Mouse (Mus musculus): ENCODE measurements around the gene Gm10490.

DNA sequence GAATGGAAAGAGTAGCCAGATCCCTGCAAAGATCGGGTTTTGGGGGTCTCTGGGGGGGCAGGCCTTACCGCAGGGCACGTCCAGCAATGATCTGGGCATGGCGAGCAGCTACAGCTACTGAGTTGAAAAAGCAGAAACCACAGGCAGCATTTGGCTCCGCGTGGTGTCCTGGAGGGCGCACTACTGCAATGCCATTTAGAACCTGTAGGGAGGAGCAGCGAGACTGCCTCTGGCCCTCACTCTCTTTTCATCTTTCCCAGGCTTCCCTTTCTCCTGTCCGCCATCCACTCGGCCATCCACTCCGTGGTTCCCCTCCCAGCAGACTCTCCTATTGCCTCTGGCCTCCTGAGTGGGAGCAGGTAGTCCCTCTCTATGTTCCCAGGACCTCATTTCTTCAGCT lies 27.5 kb downstream of the Gm10490 start:
- TF ChIP-seq CTCF (IDR thresholded peaks at IDR 0.05; ENCODE audit: low read depth, low read length) (no peak), POLR2A (IDR thresholded peaks at IDR 0.05; ENCODE audit: borderline replicate concordance, low read depth, low read length) (no peak)

All from bone marrow macrophage, adult 2 months (primary cell).